Mouse (Mus musculus): ENCODE data around the gene Vmn1r43. TPM values are rescaled to one million over a fixed set of nuclear protein-coding genes. Genes with fewer than 3 reads are reported as not detected.

Gene Vmn1r43
- polyA plus RNA-seq, 1 experiment from 2014 or later = not detected

Other genes starting within 250 kb of the Vmn1r43 start
- gene Txnrd3, start 232.4 kb downstream of the Vmn1r43 start, polyA plus RNA-seq (2015; fragmentation: Nextera tagmentation; extraction: Ambion mirVana) = 15.9 and 16.9 TPM in 2 replicates
- not detected in 2 replicates for gene Vmn1r40, start 168.9 kb downstream of the Vmn1r43 start, polyA plus RNA-seq (2015; fragmentation: Nextera tagmentation; extraction: Ambion mirVana)
- not detected in 2 replicates for gene Vmn1r41, start 135.6 kb downstream of the Vmn1r43 start, polyA plus RNA-seq (2015; fragmentation: Nextera tagmentation; extraction: Ambion mirVana)
- not detected in 2 replicates for gene Vmn1r42, start within 50 bp of the Vmn1r43 start, polyA plus RNA-seq (2015; fragmentation: Nextera tagmentation; extraction: Ambion mirVana)
- not detected in 2 replicates for gene Vmn1r44, start 7.2 kb upstream of the Vmn1r43 start, polyA plus RNA-seq (2015; fragmentation: Nextera tagmentation; extraction: Ambion mirVana)
- not detected in 2 replicates for gene Vmn1r45, start 64.2 kb upstream of the Vmn1r43 start, polyA plus RNA-seq (2015; fragmentation: Nextera tagmentation; extraction: Ambion mirVana)
- not detected in 2 replicates for gene Vmn1r46, start 92.9 kb upstream of the Vmn1r43 start, polyA plus RNA-seq (2015; fragmentation: Nextera tagmentation; extraction: Ambion mirVana)
- gene Vmn1r47, start 139.7 kb upstream of the Vmn1r43 start, polyA plus RNA-seq (2015; fragmentation: Nextera tagmentation; extraction: Ambion mirVana) = not detected in 2 replicates
- gene Vmn1r48, start 160.4 kb upstream of the Vmn1r43 start, polyA plus RNA-seq (2015; fragmentation: Nextera tagmentation; extraction: Ambion mirVana) = not detected in 2 replicates
- not detected in 2 replicates for gene Vmn1r49, start 202.1 kb upstream of the Vmn1r43 start, polyA plus RNA-seq (2015; fragmentation: Nextera tagmentation; extraction: Ambion mirVana)
- gene Vmn1r50, start 225.0 kb upstream of the Vmn1r43 start, polyA plus RNA-seq (2015; fragmentation: Nextera tagmentation; extraction: Ambion mirVana) = not detected in 2 replicates
- not detected in 2 replicates for gene Vmn1r51, start 246.2 kb upstream of the Vmn1r43 start, polyA plus RNA-seq (2015; fragmentation: Nextera tagmentation; extraction: Ambion mirVana)